Mouse (Mus musculus): Measurements from ENCODE around the gene Gm7361.
"Not testable (repeated sequence)": the region's sequence is repeated elsewhere in the genome, so short reads cannot be mapped to it uniquely, and the experiment has no call there.

The Gm7361 gene

GRCm38 (mm10) chr5:26257391-26257790 lies at the start of gene Gm7361:
Gene Gm7361, plus strand, starts transcription at chr5:26257691.
- not testable (repeated sequence) for DNase-seq

GRCm38 (mm10) chr5:26211030-26211429 lies 46.5 kb upstream of the Gm7361 start:
- DNase-seq = no peak

DNA sequence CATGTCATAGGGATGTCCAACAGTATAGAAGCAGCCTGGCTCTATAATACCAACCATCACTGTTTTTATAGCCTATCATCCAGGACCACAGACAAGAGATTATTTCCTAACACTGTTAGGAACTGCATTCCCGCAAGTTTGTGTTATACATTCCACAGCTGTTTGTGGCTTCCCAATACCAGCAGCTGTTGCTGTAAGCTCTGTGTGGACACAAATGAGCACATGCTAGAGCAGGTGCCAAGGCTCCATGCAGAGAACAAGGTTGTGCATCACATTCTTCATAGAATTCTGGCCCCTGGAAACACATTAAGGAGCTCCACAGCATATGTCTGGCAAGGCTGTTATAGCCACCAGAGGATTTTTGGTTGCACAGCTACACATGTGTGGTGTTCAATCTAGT lies 35.4 kb upstream of the Gm7361 start:
- no peak for DNase-seq

- DNase-seq = not testable (repeated sequence)
Measured at GRCm38 (mm10) chr5:26266656-26267055, 9.2 kb downstream of the Gm7361 start.

DNA sequence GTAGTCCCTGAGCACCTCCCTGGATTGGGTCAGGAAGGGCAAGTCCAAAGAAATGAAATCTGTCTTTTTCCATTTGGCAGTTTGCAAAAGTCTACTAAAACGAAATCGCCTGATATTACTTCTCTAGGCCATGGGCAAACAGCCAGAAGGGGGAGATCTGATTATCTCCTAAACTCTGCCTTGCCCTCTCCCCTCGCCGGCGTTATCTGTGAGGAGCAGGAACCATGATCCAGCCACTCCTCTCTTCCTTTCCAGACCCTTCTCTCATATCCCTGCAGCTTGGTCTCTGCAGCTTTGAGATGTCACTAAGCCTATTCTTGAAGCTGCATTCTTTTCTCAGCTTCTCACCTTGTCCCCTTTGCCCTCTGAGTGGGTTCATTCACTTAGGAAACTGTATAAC lies 22.9 kb downstream of the Gm7361 start:
- DNase-seq = no peak

GRCm38 (mm10) chr5:26281717-26282116 lies 24.2 kb downstream of the Gm7361 start:
- DNase-seq = no peak

DNA sequence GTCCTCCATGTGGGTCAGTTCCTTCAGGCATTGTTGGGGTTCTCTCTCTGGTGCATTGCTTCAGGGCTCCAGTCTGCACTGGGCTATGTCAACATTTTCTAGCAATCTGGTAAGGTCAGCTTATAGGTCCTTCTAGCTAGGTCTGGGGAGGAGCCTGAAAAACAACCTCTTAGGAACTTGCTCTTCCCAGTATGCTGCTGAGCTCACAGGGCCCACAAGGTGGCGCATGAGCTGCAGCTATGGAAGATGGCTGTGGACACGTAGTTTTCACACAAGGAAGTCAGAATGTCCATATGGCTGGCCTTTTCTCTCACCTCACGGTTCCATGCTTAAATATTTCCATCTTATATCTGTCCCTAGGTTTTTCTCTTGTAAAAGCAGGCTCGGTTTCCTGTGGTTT lies 24.8 kb downstream of the Gm7361 start:
- DNase-seq = peak; percentile 2

GRCm38 (mm10) chr5:26283399-26283798 lies 25.9 kb downstream of the Gm7361 start:
- no peak for DNase-seq

GRCm38 (mm10) chr5:26291621-26292020 lies 34.1 kb downstream of the Gm7361 start:
- DNase-seq = no peak

- DNase-seq = no peak
Measured at GRCm38 (mm10) chr5:26293258-26293657, 35.8 kb downstream of the Gm7361 start.

Measured in lung, postnatal 36 days (tissue).